In the genomic region with DNA sequence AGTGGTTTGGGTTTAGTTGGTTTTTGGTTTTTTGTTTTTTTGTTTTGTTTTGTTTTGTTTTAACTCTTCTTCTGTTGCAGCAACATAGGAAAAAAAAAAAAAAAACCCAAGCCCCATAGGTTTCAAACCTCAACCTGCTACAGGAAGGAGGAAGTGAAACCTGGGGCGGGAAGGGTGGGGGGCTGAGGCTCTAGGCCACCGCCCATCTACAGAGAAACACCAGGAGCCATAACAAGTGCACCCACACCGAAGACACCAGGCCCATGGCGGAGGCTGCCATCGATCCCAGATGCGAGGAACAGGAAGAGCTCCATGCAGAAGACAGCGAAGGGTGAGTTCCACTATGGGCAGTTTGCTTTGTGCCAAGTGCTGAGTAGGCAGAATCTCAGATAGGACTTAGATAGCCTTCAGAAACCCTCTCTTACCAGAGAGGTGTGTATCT, we compare ENCODE assay signal across 8 mouse cellular contexts. TPM values are rescaled to one million over a fixed set of nuclear protein-coding genes. Genes with fewer than 3 reads are reported as not detected.
DNase-seq lines count a peak whose midpoint lies in the region; ATAC-seq and TF ChIP-seq lines count a peak whose summit lies in the region.

A gene (plus strand): TSS at position 174 of the 442 bp plus-strand sequence.

- no peak for DNase-seq in kidney, adult 18-20 months
- no peak for DNase-seq in MEL (ENCODE audit: low read depth, low spot score)
- peak; percentile 7 for DNase-seq in gastrocnemius, postnatal 10 days
- DNase-seq in splenic B cell, adult 2 months (ENCODE audit: low read depth, low spot score) = peak; percentile 86
- no peak for DNase-seq in adipocyte (ENCODE audit: low spot score)
- no peak for DNase-seq in yolk sac, embryonic 10.5 days (ENCODE audit: low spot score)

- TF ChIP-seq CTCF in MEL (IDR thresholded peaks at IDR 0.05 in 2 of 3, conservative IDR thresholded peaks at IDR 0.05 in 1 of 3; ENCODE audit: control insufficient read depth in 1 of 3, insufficient read depth in 1 of 3, low read depth in 2 of 3, low read length in 3 of 3, poor library complexity in 1 of 3, severe bottlenecking in 1 of 3) = no peak
- TF ChIP-seq CTCF in intestine, postnatal 0 days (IDR thresholded peaks at IDR 0.05; ENCODE audit: low read depth) = no peak

- no peak for TF ChIP-seq RAD21 in MEL (IDR thresholded peaks at IDR 0.05; ENCODE audit: low read depth, low read length)

- H3K27ac ChIP-seq in kidney, embryonic 14.5 days (ENCODE audit: low read depth, low read length) = peak within 1 kb of the TSS; percentile 93; the same call in 1 of the 2 replicates
- no peak within 1 kb of the TSS for H3K27ac ChIP-seq in MEL (ENCODE audit: control insufficient read depth, low read depth, low read length)
- H3K27ac ChIP-seq in intestine, postnatal 0 days (ENCODE audit: low read depth, low read length) = no peak within 1 kb of the TSS

- H3K9ac ChIP-seq in kidney, embryonic 14.5 days (ENCODE audit: low read depth, low read length) = no peak within 1 kb of the TSS
- H3K9ac ChIP-seq in MEL (ENCODE audit: control insufficient read depth, low read depth, low read length, poor library complexity, severe bottlenecking) = no peak within 1 kb of the TSS
- H3K9ac ChIP-seq in intestine, postnatal 0 days (ENCODE audit: low read depth, low read length) = no peak within 1 kb of the TSS

- TF ChIP-seq POLR2A in MEL (IDR thresholded peaks at IDR 0.05; ENCODE audit: control insufficient read depth in 1 of 2, insufficient read depth in 1 of 2, low read depth in 1 of 2, low read length in 2 of 2, poor library complexity in 1 of 2) = no peak

- no peaks in the 10 kb centered on the region for H3K27me3 ChIP-seq in kidney, embryonic 14.5 days (ENCODE audit: control insufficient read depth, insufficient read depth, low read length)
- no peaks in the 10 kb centered on the region for H3K27me3 ChIP-seq in MEL (ENCODE audit: control insufficient read depth in 1 of 2, insufficient read depth in 2 of 2, low read length in 2 of 2)
- H3K27me3 ChIP-seq in intestine, postnatal 0 days (replicated peaks; ENCODE audit: control insufficient read depth, insufficient read depth, low read length) = no peaks in the 10 kb centered on the region
- H3K27me3 ChIP-seq in splenic B cell, adult 2 months (ENCODE audit: control insufficient read depth, insufficient read depth, low read length, poor library complexity, severe bottlenecking) = no peaks in the 10 kb centered on the region

- WGBS in kidney, embryonic 14.5 days = 95% methylated on average over 7 of the region's 7 CpGs
- WGBS in intestine, postnatal 0 days = 94% methylated on average over 7 of the region's 7 CpGs

- TF ChIP-seq EP300 in MEL (IDR thresholded peaks at IDR 0.05; ENCODE audit: low read depth in 1 of 2, low read length in 2 of 2) = no peak

- H3K4me3 ChIP-seq in kidney, embryonic 14.5 days (ENCODE audit: low read length) = no peak within 1 kb of the TSS
- no peak within 1 kb of the TSS for H3K4me3 ChIP-seq in MEL (ENCODE audit: control insufficient read depth in 1 of 2, insufficient read depth in 1 of 2, low read depth in 2 of 2, low read length in 2 of 2)
- H3K4me3 ChIP-seq in intestine, postnatal 0 days (ENCODE audit: low read depth, low read length) = no peak within 1 kb of the TSS

- H3K4me2 ChIP-seq in kidney, embryonic 14.5 days (replicated peaks; ENCODE audit: low read depth, low read length) = no peak within 1 kb of the TSS
- no peak within 1 kb of the TSS for H3K4me2 ChIP-seq in intestine, postnatal 0 days (replicated peaks; ENCODE audit: low read depth)

- no peaks in the 10 kb centered on the region for H3K79me2 ChIP-seq in MEL (ENCODE audit: control insufficient read depth, insufficient read depth, low read length, poor library complexity)

- H3K4me1 ChIP-seq in kidney, embryonic 14.5 days (ENCODE audit: control insufficient read depth, insufficient read depth, low read length) = peaks cover 21% of the 10 kb centered on the region
- no peaks in the 10 kb centered on the region for H3K4me1 ChIP-seq in MEL (ENCODE audit: control insufficient read depth in 1 of 2, insufficient read depth in 2 of 2, low read length in 2 of 2)
- H3K4me1 ChIP-seq in intestine, postnatal 0 days (replicated peaks; ENCODE audit: control insufficient read depth, insufficient read depth, low read length) = no peaks in the 10 kb centered on the region

- no peaks in the 10 kb centered on the region for H3K36me3 ChIP-seq in kidney, embryonic 14.5 days (ENCODE audit: control insufficient read depth, insufficient read depth, low read length)
- H3K36me3 ChIP-seq in MEL (ENCODE audit: control insufficient read depth in 1 of 2, insufficient read depth in 2 of 2, low read length in 2 of 2) = no peaks in the 10 kb centered on the region
- no peaks in the 10 kb centered on the region for H3K36me3 ChIP-seq in intestine, postnatal 0 days (ENCODE audit: control insufficient read depth, insufficient read depth)
- no peaks in the 10 kb centered on the region; the same call in 1 of the 2 replicates for H3K36me3 ChIP-seq in splenic B cell, adult 2 months (ENCODE audit: control insufficient read depth, insufficient read depth, low read length, poor library complexity, severe bottlenecking)

- no peaks in the 10 kb centered on the region for H3K9me3 ChIP-seq in kidney, embryonic 14.5 days (ENCODE audit: control insufficient read depth, low read length)
- no peaks in the 10 kb centered on the region for H3K9me3 ChIP-seq in MEL (replicated peaks; ENCODE audit: insufficient read depth, low read length)
- no peaks in the 10 kb centered on the region for H3K9me3 ChIP-seq in intestine, postnatal 0 days (ENCODE audit: control insufficient read depth)

- no peak for ATAC-seq in kidney, embryonic 14.5 days (ENCODE audit: low FRiP score, low TSS enrichment)
- no peak for ATAC-seq in intestine, postnatal 0 days

TF ChIP-seq in MEL, 35 proteins besides CTCF, POLR2A, EP300 and RAD21:
- TF ChIP-seq NELFE (IDR thresholded peaks at IDR 0.05; ENCODE audit: low read depth, low read length) (no peak), ZC3H11A (IDR thresholded peaks at IDR 0.05; ENCODE audit: low read depth, low read length) (no peak), KAT2A (conservative IDR thresholded peaks at IDR 0.05; ENCODE audit: low read depth, low read length) (no peak), ELF1 (IDR thresholded peaks at IDR 0.05; ENCODE audit: low read depth, low read length) (no peak), ZNF384 (IDR thresholded peaks at IDR 0.05; ENCODE audit: low read depth, low read length) (0 out of 2 replicates have a peak, but pooled peaks have one; percentile 27), GABPA (IDR thresholded peaks at IDR 0.05; ENCODE audit: low read depth, low read length) (no peak), USF1 (IDR thresholded peaks at IDR 0.05; ENCODE audit: low read depth, low read length) (no peak), ZKSCAN1 (IDR thresholded peaks at IDR 0.05; ENCODE audit: low read depth, low read length) (no peak)
TF ChIP-seq in MEL: peak in this region for 1.

RNA-seq across cellular contexts. Expression of the gene that starts here (rescaled TPM):
- 92.8 and 124 TPM in 2 replicates for polyA plus RNA-seq in kidney, embryonic 14.5 days (2014; fragmentation: Nextera tagmentation; extraction: Ambion mirVana)
- not detected in 2 replicates for total RNA-seq in MEL (2012; rRNA removed)
- not detected for polyA plus RNA-seq in MEL (2012; ENCODE audit: insufficient read depth in 1 of 2, insufficient read length in 2 of 2, low read depth in 1 of 2, low replicate concordance in 2 of 2, missing spikeins in 1 of 2)
- 10 to 100 TPM; 14.4 to 24.4 TPM for total RNA-seq in gastrocnemius, postnatal 10 days (2021)
- 55.2 and 61.8 TPM in 2 replicates for polyA plus RNA-seq in intestine, postnatal 0 days (2015; fragmentation: Nextera tagmentation; extraction: Ambion mirVana)

Comparison
In these comparisons a context has a peak if more than half of its experiments do, and no peak if none do; other contexts are left out.
1. RNA of the gene that starts here (total RNA-seq): 14.4 to 24.4 TPM in gastrocnemius, postnatal 10 days; not detected in MEL; every median in the first group is over 10 times any median in the second.
2. RNA of the gene that starts here (polyA plus RNA-seq): 92.8 to 124 TPM in kidney, embryonic 14.5 days and 55.2 to 61.8 TPM in intestine, postnatal 0 days; not detected in MEL; every median in the first group is over 10 times any median in the second.
3. DNase-seq: peak in gastrocnemius, postnatal 10 days (single experiment) and splenic B cell, adult 2 months (single experiment); none in kidney, adult 18-20 months (single experiment), MEL (single experiment), adipocyte (single experiment) and yolk sac, embryonic 10.5 days (single experiment).